Mouse (Mus musculus) thymus, postnatal 0 days (tissue): ENCODE data around the gene Pde4d. TPM values are rescaled to one million over a fixed set of nuclear protein-coding genes. Genes with fewer than 3 reads are reported as not detected.
A peak's percentile ranks its signal among the peaks of the same experiment; 100 is the strongest.

Experiments
- DNase-seq: peaks from one replicate; pipeline ENCODE4 v3.0.0-alpha.2; 2015; ENCODE audit warnings: low spot score
- polyA plus RNA-seq: library from polyadenylated mRNA; unstranded; fragments of >200 nt; fragmentation: Nextera tagmentation; extraction: Ambion mirVana; gene quantifications from 2 replicates; pipeline ENCODE4 v1.2.1, GENCODE M21; 2015

The Pde4d gene
- polyA plus RNA-seq, 1 experiment from 2014 or later = 16.5 TPM

GRCm38 (mm10) chr13:109908386-109908785 is 1458.6 kb downstream of the Pde4d start:
- DNase-seq = no peak

GRCm38 (mm10) chr13:109909111-109909510 is 1459.4 kb downstream of the Pde4d start:
- DNase-seq = no peak

- no peak for DNase-seq
Observed at GRCm38 (mm10) chr13:109910915-109911314, 1461.2 kb downstream of the Pde4d start.

- DNase-seq = no peak
Observed at GRCm38 (mm10) chr13:109912635-109913034, 1462.9 kb downstream of the Pde4d start.

GRCm38 (mm10) chr13:109914246-109914645 is 1464.5 kb downstream of the Pde4d start:
- DNase-seq = no peak

- DNase-seq = no peak
Observed at GRCm38 (mm10) chr13:109914846-109915245, 1465.1 kb downstream of the Pde4d start.

- DNase-seq = no peak
Observed at GRCm38 (mm10) chr13:109915501-109915900, 1465.8 kb downstream of the Pde4d start.

GRCm38 (mm10) chr13:109915964-109916363 is 1466.2 kb downstream of the Pde4d start:
- no peak for DNase-seq

GRCm38 (mm10) chr13:109917551-109917950 is 1467.8 kb downstream of the Pde4d start:
- no peak for DNase-seq

- no peak for DNase-seq
Observed at GRCm38 (mm10) chr13:109918631-109919030, 1468.9 kb downstream of the Pde4d start.

- no peak for DNase-seq
Observed at GRCm38 (mm10) chr13:109920256-109920655, 1470.5 kb downstream of the Pde4d start.

- DNase-seq = no peak
Observed at GRCm38 (mm10) chr13:109921336-109922038, 1471.7 kb downstream of the Pde4d start.

GRCm38 (mm10) chr13:109922228-109922627 is 1472.5 kb downstream of the Pde4d start:
- DNase-seq = peak; percentile 80

- DNase-seq = no peak
Observed at GRCm38 (mm10) chr13:109922782-109923181, 1473.0 kb downstream of the Pde4d start.

GRCm38 (mm10) chr13:109924771-109925170 is 1475.0 kb downstream of the Pde4d start:
- DNase-seq = no peak

GRCm38 (mm10) chr13:109926277-109926920 is 1476.7 kb downstream of the Pde4d start:
- peak; percentile 38 for DNase-seq

GRCm38 (mm10) chr13:109927782-109928181 is 1478.0 kb downstream of the Pde4d start:
- DNase-seq = no peak

- no peak for DNase-seq
Observed at GRCm38 (mm10) chr13:109932688-109933087, 1482.9 kb downstream of the Pde4d start.

GRCm38 (mm10) chr13:109933554-109933953 is 1483.8 kb downstream of the Pde4d start:
- DNase-seq = no peak

GRCm38 (mm10) chr13:109936866-109937265 is 1487.1 kb downstream of the Pde4d start:
- DNase-seq = no peak

GRCm38 (mm10) chr13:109944822-109945551 is 1495.2 kb downstream of the Pde4d start:
- DNase-seq = no peak

GRCm38 (mm10) chr13:109951466-109951865 is 1501.7 kb downstream of the Pde4d start:
- DNase-seq = no peak
